In genomic region chr1:42874174-42874573, GRCm38 (mm10) we compare ENCODE assay signal across 18 mouse cellular contexts. TPM values are rescaled to one million over a fixed set of nuclear protein-coding genes. Genes with fewer than 3 reads are reported as not detected.
DNase-seq lines count a peak whose midpoint lies in the region; ATAC-seq lines count a peak whose summit lies in the region.
"Had no signal": no experiment of that assay in that cellular context is flagged by ENCODE, and none has a peak within 500 bp of the region (broad histone marks: within the 10 kb centered on the region; RNA-seq: fewer than 3 reads in every experiment).

No protein-coding gene starts in this region.

- WGBS in heart, embryonic 15.5 days = 35% methylated on average over 2 of the region's 2 CpGs

- DNase-seq in heart, postnatal 25 days (ENCODE audit: low spot score) = no peak
- DNase-seq in right cerebral cortex, adult 18-20 months = peak; percentile 74
- DNase-seq in right cerebral cortex, postnatal 25 days = no peak
- peak; percentile 38 to 80 for DNase-seq in left cerebral cortex, adult 9 months (ENCODE audit: low spot score in 2 of 2)
- no peak for DNase-seq in thymus, postnatal 10 days (ENCODE audit: low spot score in 2 of 2)
- DNase-seq in gastrocnemius, postnatal 4 days (ENCODE audit: low spot score in 2 of 2) = no peak
- DNase-seq: cerebellum, adult 11 months; cerebellum, postnatal 14 days; embryo, embryonic 11 days; heart, adult 2 months; kidney, adult 11 months; kidney, postnatal 10 days; retina, postnatal 1 day had no signal

- intact Hi-C loops in heart, postnatal 25 days (cut with DNase I) = no loop called here

- H3K27ac ChIP-seq in heart, embryonic 15.5 days = peak overlapping the region; percentile 34; the same call in 1 of the 2 replicates
- H3K27ac ChIP-seq: forebrain, embryonic 12.5 days; heart, adult 2 months; hindbrain, postnatal 0 days; liver, embryonic 15.5 days had no signal

- no peaks in the 10 kb centered on the region for H3K9me3 ChIP-seq in heart, embryonic 15.5 days (replicated peaks)
- H3K9me3 ChIP-seq: forebrain, embryonic 12.5 days; liver, embryonic 15.5 days had no signal

- H3K4me1 ChIP-seq in heart, embryonic 15.5 days (replicated peaks) = peaks cover 10% of the 10 kb centered on the region; the same call in 1 of the 2 replicates
- H3K4me1 ChIP-seq: liver, embryonic 15.5 days had no signal

- H3K36me3 ChIP-seq in heart, embryonic 15.5 days = no peaks in the 10 kb centered on the region
- H3K36me3 ChIP-seq: forebrain, embryonic 12.5 days; liver, embryonic 15.5 days had no signal

- no peak overlapping the region for H3K4me3 ChIP-seq in heart, embryonic 15.5 days
- H3K4me3 ChIP-seq: forebrain, embryonic 12.5 days; heart, adult 2 months; liver, embryonic 15.5 days had no signal

- H3K9ac ChIP-seq in heart, embryonic 15.5 days = no peak overlapping the region
- H3K9ac ChIP-seq: forebrain, embryonic 12.5 days; liver, embryonic 15.5 days had no signal

- H3K27me3 ChIP-seq in heart, embryonic 15.5 days = no peaks in the 10 kb centered on the region
- H3K27me3 ChIP-seq: forebrain, embryonic 12.5 days; liver, embryonic 15.5 days had no signal

- ATAC-seq in heart, embryonic 15.5 days (replicated peaks; ENCODE audit: insufficient number of reproducible peaks, insufficient read depth, low FRiP score, low read depth) = no peak
- ATAC-seq: hindbrain, postnatal 0 days; midbrain, embryonic 16.5 days had no signal

- no peak overlapping the region for H3K4me2 ChIP-seq in heart, embryonic 15.5 days
- H3K4me2 ChIP-seq: forebrain, embryonic 12.5 days; liver, embryonic 15.5 days had no signal

RNA-seq across cellular contexts. Expression of gene Mrps9, which starts 23.1 kb away (rescaled TPM):
- polyA plus RNA-seq in heart, embryonic 15.5 days (2015; fragmentation: Nextera tagmentation; extraction: Ambion mirVana) = 59.6 and 62.0 TPM in 2 replicates
- 100 to 1,000 TPM; 104 to 111 TPM for total RNA-seq in heart, postnatal 25 days (2021)
- total RNA-seq in gastrocnemius, postnatal 4 days (2021) = 10 to 100 TPM; 42.2 to 47.2 TPM

Comparison
In these comparisons a context has a peak if more than half of its experiments do, and no peak if none do; other contexts are left out.
1. DNase-seq: peak in right cerebral cortex, adult 18-20 months (single experiment) and left cerebral cortex, adult 9 months (2 of 2); none in heart, postnatal 25 days (single experiment), right cerebral cortex, postnatal 25 days (single experiment), thymus, postnatal 10 days (0 of 2) and gastrocnemius, postnatal 4 days (0 of 2).